Mouse (Mus musculus) lung, adult 2 months (tissue): Measurements from ENCODE around the gene Rhbdd2.

ENCODE experiments used
- CTCF ChIP-seq: fragments of 200-500 bp; IDR thresholded peaks from 2 replicates; pipeline ENCODE4 v1.5.1; 2011; ENCODE audit warnings: mild to moderate bottlenecking, low read length, control low read depth; ENCODE audit not compliant: insufficient read depth
- POLR2A ChIP-seq: fragments of 200-500 bp; IDR thresholded peaks from 2 replicates; pipeline ENCODE4 v1.6.1; 2011; ENCODE audit warnings: low read depth, mild to moderate bottlenecking, control low read depth, low read length, borderline replicate concordance; ENCODE audit errors: extremely low read depth

DNA sequence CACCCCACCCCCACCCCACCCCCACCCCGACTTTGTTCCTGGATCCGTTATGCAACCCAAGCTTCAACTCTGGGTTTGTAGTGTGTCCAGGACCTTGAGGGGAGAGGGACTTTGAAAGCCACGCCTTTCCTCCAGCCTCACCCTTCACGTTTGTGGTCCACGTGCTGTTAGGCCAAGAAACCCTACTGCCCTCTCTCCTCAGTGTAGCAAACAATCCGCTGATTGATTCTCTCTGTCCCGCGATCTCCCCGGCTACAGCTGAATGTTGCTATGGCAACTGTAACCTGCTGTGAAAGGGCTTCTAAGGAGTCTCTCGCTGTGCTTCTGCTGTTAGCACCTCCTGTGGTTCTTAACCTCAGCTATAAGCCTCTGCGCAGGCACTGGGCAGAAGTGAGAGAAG is 42.4 kb downstream of the Rhbdd2 start:
- TF ChIP-seq CTCF (no peak), POLR2A (peak; percentile 39; the same call in 1 of the 2 replicates)
